Mouse (Mus musculus): ENCODE measurements around the gene Ano1. TPM values are rescaled to one million over a fixed set of nuclear protein-coding genes. Genes with fewer than 3 reads are reported as not detected.

The Ano1 gene
- polyA plus RNA-seq, 1 experiment from 2014 or later, result 9.8 TPM

DNA sequence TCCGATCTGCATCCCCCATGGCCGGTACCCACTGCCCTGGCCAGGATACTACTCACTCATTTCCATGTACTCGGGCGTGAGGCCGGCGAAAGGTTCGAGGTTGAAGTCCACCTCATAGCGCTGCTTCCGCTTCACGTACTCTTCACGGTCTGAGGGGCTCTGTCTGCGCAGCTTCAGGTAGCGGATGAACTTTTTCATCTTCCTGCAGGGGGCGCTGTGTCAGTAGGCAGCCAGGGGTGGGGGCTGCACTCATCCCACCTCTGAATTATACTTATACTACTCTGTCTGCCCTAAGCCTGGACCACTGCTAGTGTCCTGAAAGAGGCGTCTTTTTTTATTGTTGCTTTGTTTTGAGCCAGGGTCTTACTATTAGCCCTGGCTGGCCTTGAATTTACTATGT is 143.9 kb downstream of the Ano1 start:
- H3K27me3 ChIP-seq (ENCODE audit: control insufficient read depth, insufficient read depth, low read depth, low read length), result no peaks in the 10 kb centered on the region
- no peak overlapping the region for H3K27ac ChIP-seq (ENCODE audit: low read length)
- no peak for ATAC-seq
- H3K4me2 ChIP-seq (ENCODE audit: low read length), result no peak overlapping the region
- no peaks in the 10 kb centered on the region for H3K36me3 ChIP-seq (ENCODE audit: control insufficient read depth, insufficient read depth, low read length)
- WGBS, result 93% methylated on average over 15 of the region's 15 CpGs
- H3K9ac ChIP-seq (ENCODE audit: low read depth, low read length), result no peak overlapping the region
- H3K4me3 ChIP-seq (ENCODE audit: low read depth, low read length), result no peak overlapping the region
- H3K4me1 ChIP-seq (ENCODE audit: control insufficient read depth, insufficient read depth, low read length), result no peaks in the 10 kb centered on the region
- no peaks in the 10 kb centered on the region for H3K9me3 ChIP-seq (replicated peaks; ENCODE audit: control insufficient read depth, low read length, poor library complexity, severe bottlenecking)

DNA sequence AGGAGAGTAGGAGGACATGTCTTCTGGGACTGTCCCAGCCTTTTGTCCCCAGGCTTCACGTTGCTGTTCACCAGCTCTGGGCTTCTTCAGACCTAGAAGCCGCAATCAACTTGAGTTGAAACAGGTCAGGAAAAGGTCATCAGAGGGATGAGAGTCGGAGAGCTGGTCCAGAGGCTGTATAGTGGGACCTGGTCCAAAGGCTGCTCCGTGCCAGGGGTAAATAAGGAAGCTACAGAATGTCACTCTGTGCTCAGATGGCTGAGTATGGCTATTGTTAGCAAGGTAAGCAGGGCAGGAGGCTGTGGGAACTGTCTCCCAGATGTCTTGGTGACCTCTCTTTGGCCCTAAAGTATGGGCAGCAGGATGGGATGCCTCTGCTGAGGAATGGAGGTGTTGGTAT is 147.0 kb downstream of the Ano1 start:
- Histone ChIP-seq H3K4me1 (ENCODE audit: control insufficient read depth, insufficient read depth, low read length) (no peaks in the 10 kb centered on the region), H3K9me3 (replicated peaks; ENCODE audit: control insufficient read depth, low read length, poor library complexity, severe bottlenecking) (no peaks in the 10 kb centered on the region), H3K9ac (ENCODE audit: low read depth, low read length) (no peak overlapping the region), H3K4me2 (ENCODE audit: low read length) (no peak overlapping the region), H3K27ac (ENCODE audit: low read length) (no peak overlapping the region), H3K27me3 (ENCODE audit: control insufficient read depth, insufficient read depth, low read depth, low read length) (no peaks in the 10 kb centered on the region), H3K4me3 (ENCODE audit: low read depth, low read length) (no peak overlapping the region), H3K36me3 (ENCODE audit: control insufficient read depth, insufficient read depth, low read length) (no peaks in the 10 kb centered on the region)
- 87% methylated on average over 4 of the region's 4 CpGs for WGBS
- no peak for ATAC-seq

DNA sequence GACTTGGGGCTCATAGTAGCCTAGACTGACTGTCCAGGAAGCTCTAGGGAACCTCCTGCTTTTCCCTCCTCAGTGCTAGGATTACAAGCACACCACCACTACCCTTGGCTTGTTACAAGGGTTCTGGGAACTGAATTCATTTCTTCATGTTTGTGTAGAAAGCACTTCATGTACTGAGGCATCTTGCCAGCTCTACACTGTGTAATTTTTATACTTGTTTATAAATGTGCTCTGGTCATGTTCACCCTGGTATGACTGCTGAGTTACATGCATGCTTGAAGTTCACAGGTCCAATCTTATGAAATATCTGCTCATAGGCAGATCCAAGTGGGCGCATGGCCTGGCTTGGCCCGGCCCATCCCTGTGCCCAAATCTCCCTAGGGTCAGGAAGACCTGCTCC is 147.5 kb downstream of the Ano1 start:
- 92% methylated on average over 2 of the region's 2 CpGs for WGBS
- Histone ChIP-seq H3K4me3 (ENCODE audit: low read depth, low read length) (no peak overlapping the region), H3K27ac (ENCODE audit: low read length) (no peak overlapping the region), H3K27me3 (ENCODE audit: control insufficient read depth, insufficient read depth, low read depth, low read length) (no peaks in the 10 kb centered on the region), H3K9me3 (replicated peaks; ENCODE audit: control insufficient read depth, low read length, poor library complexity, severe bottlenecking) (no peaks in the 10 kb centered on the region), H3K4me1 (ENCODE audit: control insufficient read depth, insufficient read depth, low read length) (no peaks in the 10 kb centered on the region), H3K36me3 (ENCODE audit: control insufficient read depth, insufficient read depth, low read length) (no peaks in the 10 kb centered on the region), H3K4me2 (ENCODE audit: low read length) (no peak overlapping the region), H3K9ac (ENCODE audit: low read depth, low read length) (no peak overlapping the region)
- ATAC-seq, result no peak

DNA sequence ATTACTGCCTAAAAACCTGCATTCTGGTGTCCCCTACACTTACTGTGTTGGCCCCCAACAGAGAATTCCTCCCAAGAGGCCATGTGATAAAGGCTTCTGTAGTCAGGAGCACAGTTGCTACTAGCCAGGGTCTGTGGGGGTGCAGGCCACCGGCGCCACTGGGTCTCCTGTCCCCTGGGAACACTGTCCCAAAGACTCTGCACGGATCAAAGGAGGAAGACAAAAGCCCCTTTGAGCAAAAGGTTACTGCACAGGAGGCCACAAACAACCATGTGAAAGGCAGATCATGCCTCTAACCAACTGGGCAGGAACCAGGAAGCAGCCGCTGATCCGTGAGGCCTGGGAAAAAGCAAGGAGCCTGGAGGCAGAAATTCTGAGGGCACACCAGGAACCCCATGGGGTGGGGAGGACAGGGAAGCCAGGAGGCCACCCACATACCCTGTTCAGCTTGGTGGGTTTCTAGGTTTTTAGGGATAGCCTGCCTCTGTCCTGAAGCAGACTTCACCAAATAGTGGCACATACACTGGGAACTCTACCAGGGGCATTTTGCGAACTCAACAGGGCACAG is 151.4 kb downstream of the Ano1 start:
- WGBS, result 19% methylated on average over 6 of the region's 6 CpGs
- no peaks in the 10 kb centered on the region for H3K36me3 ChIP-seq (ENCODE audit: control insufficient read depth, insufficient read depth, low read length)
- H3K9ac ChIP-seq (ENCODE audit: low read depth, low read length), result no peak overlapping the region
- ATAC-seq, result no peak
- no peak overlapping the region for H3K4me2 ChIP-seq (ENCODE audit: low read length)
- H3K4me3 ChIP-seq (ENCODE audit: low read depth, low read length), result no peak overlapping the region
- H3K27me3 ChIP-seq (ENCODE audit: control insufficient read depth, insufficient read depth, low read depth, low read length), result no peaks in the 10 kb centered on the region
- no peaks in the 10 kb centered on the region for H3K4me1 ChIP-seq (ENCODE audit: control insufficient read depth, insufficient read depth, low read length)
- H3K27ac ChIP-seq (ENCODE audit: low read length), result no peak overlapping the region
- no peaks in the 10 kb centered on the region for H3K9me3 ChIP-seq (replicated peaks; ENCODE audit: control insufficient read depth, low read length, poor library complexity, severe bottlenecking)

DNA sequence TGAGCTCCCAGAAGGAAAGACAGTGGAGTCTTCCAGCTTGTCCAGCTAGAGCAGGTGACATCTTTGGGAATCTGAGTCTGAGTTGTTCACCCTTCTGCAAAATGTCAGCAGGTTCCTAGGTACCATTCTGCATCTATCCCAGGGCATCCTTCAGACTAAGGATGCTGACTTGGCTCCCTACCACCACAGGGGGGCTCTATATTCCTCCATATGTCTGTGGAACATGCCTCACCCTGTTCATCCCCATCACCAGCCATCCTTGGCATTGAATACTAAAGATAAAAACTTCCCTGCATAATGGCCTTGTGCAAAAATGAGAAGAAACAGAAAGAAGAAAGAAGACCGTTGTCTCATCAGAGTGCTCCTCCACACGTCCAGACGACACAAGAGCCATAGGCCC is 162.3 kb downstream of the Ano1 start:
- no peaks in the 10 kb centered on the region for H3K4me1 ChIP-seq (ENCODE audit: control insufficient read depth, insufficient read depth, low read length)
- no peak overlapping the region for H3K4me2 ChIP-seq (ENCODE audit: low read length)
- no peak overlapping the region for H3K4me3 ChIP-seq (ENCODE audit: low read depth, low read length)
- ATAC-seq, result no peak
- H3K27ac ChIP-seq (ENCODE audit: low read length), result no peak overlapping the region
- no peaks in the 10 kb centered on the region for H3K27me3 ChIP-seq (ENCODE audit: control insufficient read depth, insufficient read depth, low read depth, low read length)
- H3K9ac ChIP-seq (ENCODE audit: low read depth, low read length), result no peak overlapping the region
- 81% methylated on average over 3 of the region's 3 CpGs for WGBS
- no peaks in the 10 kb centered on the region for H3K36me3 ChIP-seq (ENCODE audit: control insufficient read depth, insufficient read depth, low read length)
- no peaks in the 10 kb centered on the region for H3K9me3 ChIP-seq (replicated peaks; ENCODE audit: control insufficient read depth, low read length, poor library complexity, severe bottlenecking)

DNA sequence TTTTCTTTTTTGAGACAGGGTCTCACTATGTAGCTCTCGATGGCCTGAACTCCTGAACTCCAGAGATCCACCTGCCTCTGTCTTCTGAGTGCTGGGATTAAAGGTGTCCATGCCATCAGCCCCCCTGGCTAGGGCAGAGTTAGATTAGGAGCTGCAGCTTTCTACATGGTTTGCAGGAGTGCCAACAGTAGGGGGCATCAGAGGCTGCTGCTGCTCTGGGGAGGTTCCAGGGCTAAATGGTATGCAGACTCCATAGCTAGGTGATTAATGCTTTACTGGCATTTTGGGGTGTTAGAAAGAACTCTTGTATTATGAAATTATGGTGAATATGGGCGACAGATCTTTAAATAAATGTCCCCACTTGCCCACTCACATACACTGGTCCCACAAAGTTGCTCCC is 164.5 kb downstream of the Ano1 start:
- Histone ChIP-seq H3K36me3 (ENCODE audit: control insufficient read depth, insufficient read depth, low read length) (no peaks in the 10 kb centered on the region), H3K9me3 (replicated peaks; ENCODE audit: control insufficient read depth, low read length, poor library complexity, severe bottlenecking) (no peaks in the 10 kb centered on the region), H3K27ac (ENCODE audit: low read length) (no peak overlapping the region), H3K4me2 (ENCODE audit: low read length) (no peak overlapping the region), H3K4me1 (ENCODE audit: control insufficient read depth, insufficient read depth, low read length) (peaks cover 6% of the 10 kb centered on the region), H3K9ac (ENCODE audit: low read depth, low read length) (no peak overlapping the region), H3K4me3 (ENCODE audit: low read depth, low read length) (no peak overlapping the region), H3K27me3 (ENCODE audit: control insufficient read depth, insufficient read depth, low read depth, low read length) (no peaks in the 10 kb centered on the region)
- no peak for ATAC-seq
- 52% methylated on average over 2 of the region's 2 CpGs for WGBS

DNA sequence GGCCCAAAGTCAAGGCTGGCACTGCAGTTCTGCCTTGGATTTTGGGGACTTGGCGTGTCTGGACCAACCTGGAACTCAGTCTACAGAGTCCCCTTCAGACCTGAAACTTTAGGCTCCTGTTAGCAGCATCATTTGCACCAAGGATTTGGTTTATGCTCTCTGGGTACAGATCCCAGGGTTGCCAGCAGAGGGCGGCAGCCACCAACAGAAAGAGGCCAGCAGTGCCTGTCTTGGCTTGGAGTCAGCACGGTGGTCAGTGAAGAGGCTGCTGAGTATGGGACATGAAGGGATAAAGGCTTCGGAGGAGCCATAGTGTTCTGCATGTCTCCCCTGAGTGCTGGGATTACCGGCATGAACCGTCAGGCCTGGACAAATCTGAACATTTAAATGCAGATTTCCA is 166.1 kb downstream of the Ano1 start:
- WGBS, result 7% methylated on average over 6 of the region's 6 CpGs
- Histone ChIP-seq H3K27me3 (ENCODE audit: control insufficient read depth, insufficient read depth, low read depth, low read length) (no peaks in the 10 kb centered on the region), H3K9me3 (replicated peaks; ENCODE audit: control insufficient read depth, low read length, poor library complexity, severe bottlenecking) (no peaks in the 10 kb centered on the region), H3K9ac (ENCODE audit: low read depth, low read length) (no peak overlapping the region), H3K27ac (ENCODE audit: low read length) (no peak overlapping the region), H3K4me1 (ENCODE audit: control insufficient read depth, insufficient read depth, low read length) (peaks cover 14% of the 10 kb centered on the region), H3K36me3 (ENCODE audit: control insufficient read depth, insufficient read depth, low read length) (no peaks in the 10 kb centered on the region), H3K4me3 (ENCODE audit: low read depth, low read length) (no peak overlapping the region), H3K4me2 (ENCODE audit: low read length) (no peak overlapping the region)
- no peak for ATAC-seq

DNA sequence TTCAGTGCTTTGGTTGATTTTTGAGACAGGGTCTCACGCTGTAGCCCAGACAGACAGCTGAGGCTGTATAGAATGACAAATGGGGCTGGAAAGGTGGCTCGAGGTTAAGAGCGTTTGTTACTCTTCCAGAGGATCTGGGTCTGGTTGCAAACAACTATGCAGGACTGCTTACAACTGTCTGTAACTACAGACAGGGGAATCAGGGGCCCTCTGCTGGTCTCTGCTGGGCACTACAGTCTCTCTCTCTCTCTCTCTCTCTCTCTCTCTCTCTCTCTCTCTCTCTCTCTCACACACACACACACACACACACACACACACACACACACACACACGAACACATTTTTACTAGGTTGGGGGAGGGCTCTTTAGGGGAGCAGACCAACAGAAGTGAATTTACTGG is 168.2 kb downstream of the Ano1 start:
- no peak for ATAC-seq
- no peaks in the 10 kb centered on the region for H3K9me3 ChIP-seq (replicated peaks; ENCODE audit: control insufficient read depth, low read length, poor library complexity, severe bottlenecking)
- H3K9ac ChIP-seq (ENCODE audit: low read depth, low read length), result no peak overlapping the region
- WGBS, result 7% methylated on average over 3 of the region's 4 CpGs
- H3K4me3 ChIP-seq (ENCODE audit: low read depth, low read length), result no peak overlapping the region
- H3K27ac ChIP-seq (ENCODE audit: low read length), result no peak overlapping the region
- H3K27me3 ChIP-seq (ENCODE audit: control insufficient read depth, insufficient read depth, low read depth, low read length), result no peaks in the 10 kb centered on the region
- H3K36me3 ChIP-seq (ENCODE audit: control insufficient read depth, insufficient read depth, low read length), result peaks cover 4% of the 10 kb centered on the region; the same call in 1 of the 2 replicates
- H3K4me2 ChIP-seq (ENCODE audit: low read length), result no peak overlapping the region
- H3K4me1 ChIP-seq (ENCODE audit: control insufficient read depth, insufficient read depth, low read length), result peaks cover 16% of the 10 kb centered on the region

DNA sequence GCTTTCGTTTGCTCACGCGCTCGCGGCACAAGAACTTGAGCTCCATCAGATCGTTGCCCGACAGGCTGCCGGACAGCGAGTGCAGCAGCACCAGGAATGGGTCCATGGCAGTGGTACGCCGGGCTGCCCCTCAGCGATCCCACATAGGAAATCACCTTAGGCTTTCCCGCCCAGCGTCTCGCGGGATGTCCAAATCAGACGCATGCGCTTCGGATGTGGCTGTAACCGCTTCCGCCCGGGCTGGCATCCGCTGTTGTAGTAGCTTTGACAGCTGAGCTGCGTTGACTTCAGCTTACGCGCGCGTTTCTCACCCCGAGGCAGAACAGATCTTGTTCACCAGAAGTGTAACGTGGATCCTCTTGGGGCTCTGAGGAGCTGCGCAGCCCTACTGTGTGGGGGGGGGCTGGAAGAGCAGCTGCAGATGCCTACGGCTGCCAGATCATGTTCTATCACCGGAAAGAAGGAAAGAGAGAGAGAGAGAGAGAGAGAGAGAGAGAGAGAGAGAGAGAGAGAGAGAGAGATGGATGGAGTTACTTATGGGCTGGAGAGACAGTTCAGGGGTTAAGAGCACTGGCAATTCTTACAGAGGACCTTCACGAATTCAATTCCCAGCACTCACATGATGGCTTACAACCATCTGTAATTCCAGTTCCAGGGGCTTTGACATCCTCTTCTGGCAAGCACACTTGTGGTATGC is 169.3 kb downstream of the Ano1 start, which contains the start of gene Fadd:
Gene Fadd, minus strand, starts transcription at position 180 of the 697 bp plus-strand sequence.
- no peaks in the 10 kb centered on the region for H3K9me3 ChIP-seq (replicated peaks; ENCODE audit: control insufficient read depth, low read length, poor library complexity, severe bottlenecking)
- peak; percentile 92 for ATAC-seq
- peak within 1 kb of the TSS; percentile 74 for H3K4me2 ChIP-seq (ENCODE audit: low read length)
- peak within 1 kb of the TSS; percentile 78 for H3K9ac ChIP-seq (ENCODE audit: low read depth, low read length)
- peak within 1 kb of the TSS; percentile 86 for H3K27ac ChIP-seq (ENCODE audit: low read length)
- no peaks in the 10 kb centered on the region for H3K27me3 ChIP-seq (ENCODE audit: control insufficient read depth, insufficient read depth, low read depth, low read length)
- H3K4me3 ChIP-seq (ENCODE audit: low read depth, low read length), result peak within 1 kb of the TSS; percentile 69
- H3K4me1 ChIP-seq (ENCODE audit: control insufficient read depth, insufficient read depth, low read length), result peaks cover 16% of the 10 kb centered on the region
- peaks cover 4% of the 10 kb centered on the region; the same call in 1 of the 2 replicates for H3K36me3 ChIP-seq (ENCODE audit: control insufficient read depth, insufficient read depth, low read length)
- 2% methylated on average over 34 of the region's 34 CpGs for WGBS
